Mouse (Mus musculus): Measurements from ENCODE around the gene Hist1h1t.
A peak's percentile ranks its signal among the peaks of the same experiment; 100 is the strongest.
"Not testable (repeated sequence)": the region's sequence is repeated elsewhere in the genome, so short reads cannot be mapped to it uniquely, and the experiment has no call there.

Gene Hist1h1t

GRCm38 (mm10) chr13:23695514-23695913, at the start of gene Hist1h1t:
TSS of gene Hist1h1t (plus strand) at chr13:23695814.
- no peak for DNase-seq (ENCODE audit: low spot score in 2 of 2)

- DNase-seq (ENCODE audit: low spot score in 2 of 2): no peak
These were observed 35.8 kb upstream of the Hist1h1t start for GRCm38 (mm10) chr13:23659636-23660366.

- no peak for DNase-seq (ENCODE audit: low spot score in 2 of 2)
These were observed 33.1 kb upstream of the Hist1h1t start for GRCm38 (mm10) chr13:23662536-23662935.

GRCm38 (mm10) chr13:23681990-23682582, 13.5 kb upstream of the Hist1h1t start:
- DNase-seq (ENCODE audit: low spot score in 2 of 2): no peak

- no peak for DNase-seq (ENCODE audit: low spot score in 2 of 2)
These were observed 13.0 kb upstream of the Hist1h1t start for GRCm38 (mm10) chr13:23682623-23682946.

GRCm38 (mm10) chr13:23682947-23683754, 12.5 kb upstream of the Hist1h1t start:
- DNase-seq (ENCODE audit: low spot score in 2 of 2): not testable (repeated sequence)

GRCm38 (mm10) chr13:23683755-23684281, 11.8 kb upstream of the Hist1h1t start, which contains the start of the genes Hist1h2ac and Hist1h2bc:
TSS of gene Hist1h2ac (minus strand) at chr13:23683948.
TSS of gene Hist1h2bc (plus strand) at chr13:23684199.
- DNase-seq (ENCODE audit: low spot score in 2 of 2): peak in 1 of 2 experiments; percentile 68

GRCm38 (mm10) chr13:23684295-23684945, 11.2 kb upstream of the Hist1h1t start:
- DNase-seq (ENCODE audit: low spot score in 2 of 2): peak in 1 of 2 experiments; percentile 10

- no peak for DNase-seq (ENCODE audit: low spot score in 2 of 2)
These were observed 10.3 kb upstream of the Hist1h1t start for GRCm38 (mm10) chr13:23685121-23685861.

- DNase-seq (ENCODE audit: low spot score in 2 of 2): no peak
These were observed 9.6 kb upstream of the Hist1h1t start for GRCm38 (mm10) chr13:23685966-23686365.

GRCm38 (mm10) chr13:23687181-23687580, 8.4 kb upstream of the Hist1h1t start:
- DNase-seq (ENCODE audit: low spot score in 2 of 2): no peak

- no peak for DNase-seq (ENCODE audit: low spot score in 2 of 2)
These were observed 7.7 kb upstream of the Hist1h1t start for GRCm38 (mm10) chr13:23687907-23688306.

GRCm38 (mm10) chr13:23688956-23689355, 6.7 kb upstream of the Hist1h1t start:
- DNase-seq (ENCODE audit: low spot score in 2 of 2): no peak

- DNase-seq (ENCODE audit: low spot score in 2 of 2): no peak
These were observed 6.2 kb upstream of the Hist1h1t start for GRCm38 (mm10) chr13:23689459-23689858.

GRCm38 (mm10) chr13:23693856-23694440, 1.7 kb upstream of the Hist1h1t start:
- DNase-seq (ENCODE audit: low spot score in 2 of 2): no peak

GRCm38 (mm10) chr13:23694956-23695355, 658 bp upstream of the Hist1h1t start:
- DNase-seq (ENCODE audit: low spot score in 2 of 2): no peak

GRCm38 (mm10) chr13:23696061-23696474, 454 bp downstream of the Hist1h1t start:
- no peak for DNase-seq (ENCODE audit: low spot score in 2 of 2)

- peak in 1 of 2 experiments; percentile 49 for DNase-seq (ENCODE audit: low spot score in 2 of 2)
These were observed 2.1 kb downstream of the Hist1h1t start for GRCm38 (mm10) chr13:23697491-23698299.

- DNase-seq (ENCODE audit: low spot score in 2 of 2): peak; percentile 95 to 98
These were observed 2.7 kb downstream of the Hist1h1t start, which contains the start of gene Hist1h4c for GRCm38 (mm10) chr13:23698300-23698693. TSS of gene Hist1h4c (minus strand) at chr13:23698454.

GRCm38 (mm10) chr13:23698996-23699395, 3.4 kb downstream of the Hist1h1t start:
- DNase-seq (ENCODE audit: low spot score in 2 of 2): no peak

Data from cerebellum, postnatal 4 days (tissue).